Mouse (Mus musculus) kidney, embryonic 16.5 days (tissue): ENCODE data around the gene Ctrc. TPM values are rescaled to one million over a fixed set of nuclear protein-coding genes. Genes with fewer than 3 reads are reported as not detected.

Experiments used
- ATAC-seq: fragments of 200-750 bp; cut with Nextera tagmentation; 2 replicates; pipeline ENCODE4 v1.8.0; 2017; ENCODE audit warnings: moderate TSS enrichment; ENCODE audit not compliant: low FRiP score, low TSS enrichment
- H3K27ac ChIP-seq: fragments of 300-500 bp; sonication (generic); 2 replicates; pipeline ENCODE4 v1.5.1; 2014; ENCODE audit warnings: low read length
- H3K27me3 ChIP-seq: fragments of 300-500 bp; sonication (generic); 2 replicates; pipeline ENCODE4 v1.6.1; 2014; ENCODE audit warnings: low read length, control low read depth, mixed read lengths; ENCODE audit not compliant: insufficient read depth
- H3K36me3 ChIP-seq: fragments of 300-500 bp; sonication (generic); 2 replicates; pipeline ENCODE4 v1.6.1; 2014; ENCODE audit warnings: low read length, control low read depth, mixed read lengths; ENCODE audit not compliant: insufficient read depth
- H3K4me1 ChIP-seq: fragments of 300-500 bp; sonication (generic); 2 replicates; pipeline ENCODE4 v1.6.1; 2014; ENCODE audit warnings: low read length, control low read depth, mixed read lengths; ENCODE audit not compliant: insufficient read depth
- H3K4me2 ChIP-seq: fragments of 300-500 bp; sonication (generic); replicated peaks from 2 replicates; pipeline ENCODE4 v1.6.1; 2014; ENCODE audit warnings: low read depth, low read length
- H3K4me3 ChIP-seq: fragments of 300-500 bp; sonication (generic); 2 replicates; pipeline ENCODE4 v1.5.1; 2014; ENCODE audit warnings: mild to moderate bottlenecking, low read length
- H3K9ac ChIP-seq: fragments of 300-500 bp; sonication (generic); replicated peaks from 2 replicates; pipeline ENCODE4 v1.6.1; 2014; ENCODE audit warnings: low read length
- H3K9me3 ChIP-seq: fragments of 300-500 bp; sonication (generic); 2 replicates; pipeline ENCODE4 v1.6.1; 2016; ENCODE audit warnings: low read length, control low read depth
- WGBS: fragments of 180-500 bp; shearing (Covaris S2); extraction: QIAGEN DNeasy Blood & Tissue Kit; methylation state at CpG from one replicate; pipeline ENCODE4 v1.1.7; 2014; 5-methylcytosine and 5-hydroxymethylcytosine counted together
- polyA plus RNA-seq: library from polyadenylated mRNA; unstranded; fragments of >200 nt; fragmentation: Nextera tagmentation; extraction: Ambion mirVana; gene quantifications from 2 replicates; pipeline ENCODE4 v1.2.1, GENCODE M21; 2015

Ctrc gene
- polyA plus RNA-seq, 1 experiment from 2014 or later, result not detected

DNA sequence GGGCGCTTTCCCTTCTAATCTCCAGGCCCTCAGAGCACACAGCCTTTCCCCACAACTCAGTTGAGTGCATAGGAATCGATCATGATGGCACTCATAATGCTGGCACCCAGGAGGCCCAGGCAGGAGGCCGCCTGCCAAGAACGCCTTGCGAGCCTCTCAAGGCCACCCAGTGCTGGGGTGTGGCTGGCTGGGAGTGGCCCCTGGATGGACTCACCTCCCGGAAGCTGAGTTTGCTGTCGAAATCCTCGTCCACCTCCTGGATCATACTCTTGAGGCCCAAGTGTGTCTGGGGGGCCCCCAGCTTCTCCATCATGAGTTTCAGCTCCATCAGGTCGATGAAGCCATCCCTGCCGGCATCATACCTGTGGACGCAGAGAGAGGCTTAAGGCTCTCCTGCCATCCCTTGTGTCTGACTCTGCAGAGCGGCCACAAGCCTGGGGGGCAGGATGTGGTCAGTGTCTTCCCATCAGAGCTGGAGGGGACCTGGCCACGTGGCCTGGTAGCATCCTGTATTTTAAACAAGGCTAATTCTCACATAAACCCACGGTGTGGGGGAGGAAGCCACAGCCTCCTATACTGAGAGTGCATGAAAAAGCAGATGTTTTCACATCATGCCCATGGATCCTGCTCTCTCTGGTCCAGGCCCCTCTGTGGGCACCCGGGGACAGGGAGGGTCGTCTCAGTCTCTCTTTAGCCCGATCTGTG lies 15.6 kb upstream of the Ctrc start:
- no peak overlapping the region for H3K9ac ChIP-seq
- no peak overlapping the region for H3K27ac ChIP-seq
- no peak overlapping the region for H3K4me2 ChIP-seq
- WGBS, result 84% methylated on average over 17 of the region's 17 CpGs
- H3K27me3 ChIP-seq, result no peaks in the 10 kb centered on the region
- no peaks in the 10 kb centered on the region for H3K9me3 ChIP-seq
- no peak overlapping the region for H3K4me3 ChIP-seq
- H3K36me3 ChIP-seq, result peaks cover 18% of the 10 kb centered on the region; the same call in 1 of the 2 replicates
- ATAC-seq, result no peak
- H3K4me1 ChIP-seq, result peaks cover 1% of the 10 kb centered on the region

DNA sequence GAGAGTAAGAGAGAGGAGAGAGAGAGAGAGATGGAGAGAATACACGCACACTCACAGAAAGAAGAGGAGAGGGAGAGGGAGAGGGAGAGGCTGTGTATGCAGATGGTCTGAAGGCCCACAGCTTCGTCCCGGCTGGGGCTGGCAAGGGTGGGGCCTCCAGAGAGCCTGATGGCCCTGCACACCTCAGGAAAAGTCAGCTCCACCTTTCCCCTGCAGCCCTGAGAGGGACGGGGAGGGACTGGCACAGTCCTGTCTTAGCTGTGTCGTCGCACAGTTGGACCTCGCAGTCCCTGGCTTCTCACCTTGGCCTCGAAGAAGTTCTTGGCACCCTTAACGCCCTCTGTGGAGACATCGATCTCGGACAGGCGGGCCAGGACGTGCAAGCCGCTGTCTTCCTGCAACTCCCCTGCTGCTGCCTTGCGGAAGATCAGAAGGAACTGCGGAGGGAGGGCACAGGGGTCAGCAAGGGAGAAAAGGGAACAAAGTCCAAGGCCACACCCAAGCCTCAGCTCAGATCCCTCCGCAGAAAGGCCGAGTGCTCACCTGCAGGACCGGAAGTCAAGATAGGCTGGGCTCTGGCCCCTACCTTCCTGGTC lies 14.2 kb upstream of the Ctrc start:
- WGBS, result 65% methylated on average over 19 of the region's 19 CpGs

DNA sequence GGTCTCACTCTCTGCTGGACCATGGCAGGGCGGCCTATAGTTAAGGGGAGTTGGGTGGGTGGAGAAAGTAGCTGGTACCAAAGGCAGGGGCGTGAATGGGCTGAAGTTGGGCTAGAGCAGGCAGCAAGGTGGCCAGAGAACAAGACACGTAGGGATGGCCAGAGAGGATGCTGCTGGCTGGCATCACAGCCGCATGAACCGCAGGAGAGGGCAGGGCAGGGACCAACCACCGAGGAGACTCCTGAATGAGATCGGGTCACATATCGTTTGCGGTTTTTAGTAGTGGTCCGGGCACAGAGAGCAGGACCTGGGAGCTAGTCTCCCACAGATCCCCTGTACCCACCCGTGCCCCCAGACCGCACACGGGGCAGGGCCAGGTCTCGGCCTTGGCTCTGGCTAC lies 13.2 kb upstream of the Ctrc start:
- 93% methylated on average over 14 of the region's 14 CpGs for WGBS
- no peak for ATAC-seq
- no peak overlapping the region for H3K4me2 ChIP-seq
- H3K27me3 ChIP-seq, result no peaks in the 10 kb centered on the region
- no peaks in the 10 kb centered on the region for H3K4me1 ChIP-seq
- no peak overlapping the region for H3K4me3 ChIP-seq
- H3K9ac ChIP-seq, result no peak overlapping the region
- peaks cover 18% of the 10 kb centered on the region; the same call in 1 of the 2 replicates for H3K36me3 ChIP-seq
- no peaks in the 10 kb centered on the region for H3K9me3 ChIP-seq
- H3K27ac ChIP-seq, result no peak overlapping the region

More for the DNA sequence above, 14.2 kb upstream of the Ctrc start:
- H3K4me3 ChIP-seq, result no peak overlapping the region
- H3K36me3 ChIP-seq, result peaks cover 18% of the 10 kb centered on the region; the same call in 1 of the 2 replicates
- no peak overlapping the region for H3K4me2 ChIP-seq
- no peak for ATAC-seq
- H3K9ac ChIP-seq, result no peak overlapping the region
- H3K27ac ChIP-seq, result no peak overlapping the region
- H3K9me3 ChIP-seq, result no peaks in the 10 kb centered on the region
- no peaks in the 10 kb centered on the region for H3K27me3 ChIP-seq
- no peaks in the 10 kb centered on the region for H3K4me1 ChIP-seq

DNA sequence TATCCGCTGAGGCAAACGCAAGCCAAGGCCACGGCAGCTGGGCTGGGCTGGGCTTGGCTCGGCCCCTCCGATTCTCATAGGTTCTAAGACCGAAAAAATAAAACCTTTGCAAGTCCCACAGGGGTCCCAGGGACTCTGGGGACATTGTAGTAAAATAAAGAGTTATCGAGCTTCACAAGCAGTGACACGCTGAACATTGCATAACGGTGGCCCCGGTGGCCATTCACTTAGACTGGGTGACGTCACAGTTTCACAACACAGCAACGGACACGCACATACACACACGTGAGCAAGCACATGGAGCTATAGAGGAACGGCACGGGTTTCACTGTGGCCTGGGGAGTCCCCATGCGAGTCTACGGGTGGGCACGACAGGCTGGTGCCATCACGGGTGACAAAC lies 12.3 kb upstream of the Ctrc start:
- H3K4me3 ChIP-seq, result no peak overlapping the region
- 83% methylated on average over 20 of the region's 20 CpGs for WGBS
- ATAC-seq, result no peak
- no peaks in the 10 kb centered on the region for H3K27me3 ChIP-seq
- H3K27ac ChIP-seq, result no peak overlapping the region
- H3K9me3 ChIP-seq, result no peaks in the 10 kb centered on the region; the same call in 1 of the 2 replicates
- H3K4me1 ChIP-seq, result no peaks in the 10 kb centered on the region
- H3K4me2 ChIP-seq, result no peak overlapping the region
- H3K36me3 ChIP-seq, result peaks cover 18% of the 10 kb centered on the region; the same call in 1 of the 2 replicates
- no peak overlapping the region for H3K9ac ChIP-seq

DNA sequence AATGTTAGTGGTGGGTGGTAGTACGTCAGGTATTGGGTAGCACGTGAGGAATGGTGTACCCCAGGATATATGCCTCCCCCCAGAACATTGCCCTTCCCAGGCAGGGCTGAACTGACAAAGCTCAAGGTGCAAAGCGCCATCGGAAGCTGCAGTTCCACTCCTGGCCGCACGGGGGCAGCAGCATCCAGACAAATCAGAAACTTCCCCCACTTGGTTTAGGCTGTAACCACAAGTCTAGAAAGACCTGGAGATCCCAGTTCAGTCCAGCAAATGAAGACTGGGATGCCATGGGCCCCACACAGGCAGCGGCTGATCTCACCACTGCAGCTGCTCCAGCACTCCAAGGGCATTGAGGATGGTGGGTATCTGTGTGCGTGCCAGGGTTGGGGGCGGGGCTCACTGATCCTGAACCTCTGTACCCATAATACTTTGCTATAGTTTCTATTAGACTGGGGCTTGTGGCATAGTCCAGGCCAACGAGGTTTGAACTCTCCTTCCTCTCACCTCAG lies 11.3 kb upstream of the Ctrc start:
- 21% methylated on average over 10 of the region's 10 CpGs for WGBS
- Histone ChIP-seq H3K4me1 (no peaks in the 10 kb centered on the region), H3K36me3 (peaks cover 18% of the 10 kb centered on the region; the same call in 1 of the 2 replicates), H3K9ac (no peak overlapping the region), H3K4me2 (no peak overlapping the region), H3K4me3 (no peak overlapping the region), H3K9me3 (peaks cover 5% of the 10 kb centered on the region; the same call in 1 of the 2 replicates), H3K27ac (no peak overlapping the region), H3K27me3 (no peaks in the 10 kb centered on the region)
- peak; percentile 58; the same call in 1 of the 2 replicates for ATAC-seq

DNA sequence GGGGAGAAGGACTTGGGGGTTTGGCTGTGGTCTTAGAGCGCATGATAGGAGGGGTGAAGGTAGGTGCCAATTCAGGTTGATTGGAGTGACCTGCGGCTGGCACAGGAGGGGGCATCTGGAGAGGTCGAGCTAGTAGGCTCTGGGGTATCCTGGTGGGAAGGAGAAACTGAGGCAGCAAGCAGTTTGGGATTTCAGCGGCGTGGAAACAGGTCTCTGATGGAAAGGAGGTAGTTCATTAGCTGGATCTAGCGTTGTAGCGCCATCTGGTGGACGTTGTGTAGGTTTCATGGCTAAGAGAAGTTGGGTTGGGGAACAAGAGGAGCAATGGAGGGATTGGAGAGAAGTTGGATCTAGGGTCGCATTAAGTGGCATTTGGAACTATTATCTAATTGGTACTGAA lies 7.3 kb upstream of the Ctrc start:
- H3K9me3 ChIP-seq, result peaks cover 5% of the 10 kb centered on the region; the same call in 1 of the 2 replicates
- no peaks in the 10 kb centered on the region for H3K36me3 ChIP-seq
- H3K4me1 ChIP-seq, result no peaks in the 10 kb centered on the region
- ATAC-seq, result no peak
- H3K27me3 ChIP-seq, result no peaks in the 10 kb centered on the region
- WGBS, result 80% methylated on average over 9 of the region's 9 CpGs
- H3K4me2 ChIP-seq, result no peak overlapping the region
- H3K4me3 ChIP-seq, result no peak overlapping the region
- no peak overlapping the region for H3K9ac ChIP-seq
- no peak overlapping the region for H3K27ac ChIP-seq

DNA sequence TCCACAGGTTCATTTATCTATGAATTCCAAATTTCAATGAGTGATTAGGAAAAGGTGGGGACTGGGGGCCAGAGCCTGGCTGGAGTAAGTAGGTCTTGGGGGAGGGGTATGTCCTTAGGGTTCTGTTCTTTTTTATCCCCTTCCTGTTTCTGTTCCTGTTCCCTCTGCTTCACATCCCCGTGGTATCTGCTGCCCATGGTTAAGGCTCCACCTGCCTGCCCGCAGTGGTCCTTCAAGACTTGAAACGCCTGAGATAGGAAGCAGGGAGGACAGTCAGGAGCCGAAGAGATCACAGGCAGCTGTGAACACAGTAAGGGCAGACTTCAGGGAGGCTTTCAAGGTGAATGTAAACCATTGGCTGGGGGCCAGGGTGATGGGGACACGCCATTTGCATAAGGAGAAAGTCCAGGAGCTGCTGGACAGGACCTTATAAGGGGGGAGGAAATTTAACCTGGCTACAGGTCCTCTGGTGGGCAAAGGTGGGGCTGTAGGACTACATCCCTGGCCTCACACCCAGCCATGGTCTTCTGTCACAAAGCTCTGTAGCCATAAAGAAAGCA lies 11.5 kb downstream of the Ctrc start:
- ATAC-seq, result no peak

DNA sequence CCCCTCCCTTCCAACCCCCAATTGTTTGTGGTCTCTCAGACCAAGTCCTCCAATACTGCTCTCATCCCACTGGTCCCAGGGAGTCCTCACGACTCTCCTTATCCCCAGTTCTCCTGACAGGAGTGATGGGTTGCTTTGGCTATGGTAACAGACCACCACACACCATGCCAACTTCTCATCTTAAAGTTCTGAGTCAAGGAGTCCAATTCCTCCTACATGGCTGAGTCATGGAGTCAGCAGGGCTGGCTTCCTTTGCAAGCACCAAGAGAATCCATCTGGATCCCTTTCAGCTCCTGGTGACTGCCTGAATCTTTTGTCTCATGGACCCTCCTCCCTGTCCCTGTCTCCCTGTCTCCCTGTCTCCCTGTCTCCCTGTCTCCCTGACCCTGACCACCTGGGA lies 12.2 kb downstream of the Ctrc start:
- ATAC-seq, result no peak
- Histone ChIP-seq H3K9me3 (no peaks in the 10 kb centered on the region), H3K9ac (no peak overlapping the region), H3K27ac (no peak overlapping the region), H3K27me3 (no peaks in the 10 kb centered on the region), H3K4me2 (no peak overlapping the region), H3K36me3 (no peaks in the 10 kb centered on the region), H3K4me3 (no peak overlapping the region), H3K4me1 (no peaks in the 10 kb centered on the region)
- WGBS, result 42% methylated on average over 1 of the region's 1 CpGs

More for the DNA sequence above, 11.5 kb downstream of the Ctrc start:
- Histone ChIP-seq H3K4me2 (no peak overlapping the region), H3K27ac (no peak overlapping the region), H3K9me3 (no peaks in the 10 kb centered on the region), H3K27me3 (no peaks in the 10 kb centered on the region), H3K36me3 (no peaks in the 10 kb centered on the region), H3K4me1 (no peaks in the 10 kb centered on the region), H3K4me3 (no peak overlapping the region), H3K9ac (no peak overlapping the region)
- 53% methylated on average over 5 of the region's 5 CpGs for WGBS

DNA sequence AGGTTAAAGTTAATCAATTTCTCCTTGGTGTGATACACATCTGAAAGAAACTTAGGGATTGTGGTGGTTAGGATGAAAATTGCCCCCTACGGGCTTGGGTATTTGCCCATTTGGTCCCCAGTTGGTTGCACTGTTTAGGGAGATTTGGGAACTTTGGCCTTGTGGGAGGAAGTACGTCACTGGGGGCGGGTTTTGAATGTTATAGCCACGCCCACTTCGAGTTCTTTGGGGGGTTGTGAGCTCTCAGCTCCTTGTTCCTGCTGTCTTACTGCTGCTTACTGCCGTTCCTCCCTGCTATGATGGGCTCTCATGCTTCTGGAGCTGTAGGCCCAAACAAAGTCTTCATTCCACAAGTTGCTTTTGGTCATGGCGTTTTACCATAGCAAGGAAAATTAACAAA lies 14.8 kb downstream of the Ctrc start:
- Histone ChIP-seq H3K27me3 (no peaks in the 10 kb centered on the region), H3K4me1 (no peaks in the 10 kb centered on the region), H3K36me3 (no peaks in the 10 kb centered on the region), H3K27ac (no peak overlapping the region), H3K9me3 (no peaks in the 10 kb centered on the region), H3K4me2 (no peak overlapping the region), H3K9ac (no peak overlapping the region), H3K4me3 (no peak overlapping the region)
- no peak for ATAC-seq
- 82% methylated on average over 7 of the region's 7 CpGs for WGBS

DNA sequence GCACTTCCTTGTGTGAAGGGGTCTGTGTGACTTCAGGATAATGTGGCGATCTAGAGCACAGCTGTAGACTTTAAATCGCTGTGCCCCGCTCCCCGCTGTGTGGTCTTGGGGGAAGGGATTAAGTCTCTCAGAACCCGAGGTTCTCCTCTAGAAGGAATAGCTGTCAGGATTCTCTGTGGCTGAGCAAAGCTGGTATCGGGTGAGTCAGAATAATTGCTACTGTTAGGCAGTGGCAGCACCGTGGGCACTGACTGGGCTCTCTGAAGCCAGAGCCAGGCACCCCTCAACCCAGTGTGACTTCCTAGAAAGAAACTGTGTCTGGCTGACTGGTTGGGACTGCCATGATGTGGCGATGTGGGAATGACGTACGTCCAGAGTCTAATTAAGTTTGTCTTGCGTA lies 15.8 kb downstream of the Ctrc start:
- 55% methylated on average over 11 of the region's 11 CpGs for WGBS
- Histone ChIP-seq H3K4me1 (no peaks in the 10 kb centered on the region), H3K4me2 (no peak overlapping the region), H3K4me3 (no peak overlapping the region), H3K27ac (no peak overlapping the region), H3K9ac (no peak overlapping the region), H3K36me3 (no peaks in the 10 kb centered on the region), H3K9me3 (no peaks in the 10 kb centered on the region), H3K27me3 (no peaks in the 10 kb centered on the region)
- ATAC-seq, result no peak
